Mouse (Mus musculus) heart, embryonic 15.5 days (tissue): ENCODE measurements around the gene Napsa. TPM values are rescaled to one million over a fixed set of nuclear protein-coding genes. Genes with fewer than 3 reads are reported as not detected.

Experiments used
- ATAC-seq: fragments of 200-750 bp; cut with Nextera tagmentation; replicated peaks from 2 replicates; pipeline ENCODE4 v1.8.0; 2017; ENCODE audit warnings: low read depth, moderate TSS enrichment; ENCODE audit not compliant: insufficient number of reproducible peaks, insufficient read depth, low FRiP score
- H3K27ac ChIP-seq: fragments of 300-500 bp; sonication (generic); 2 replicates; pipeline ENCODE4 v1.5.1; 2015; ENCODE audit warnings: mild to moderate bottlenecking, inconsistent platforms
- H3K27me3 ChIP-seq: fragments of 300-500 bp; sonication (generic); 2 replicates; pipeline ENCODE4 v1.6.1; 2015; ENCODE audit warnings: inconsistent platforms
- H3K36me3 ChIP-seq: fragments of 300-500 bp; sonication (generic); 2 replicates; pipeline ENCODE4 v1.6.1; 2015; ENCODE audit warnings: mild to moderate bottlenecking, inconsistent platforms
- H3K4me1 ChIP-seq: fragments of 300-500 bp; sonication (generic); replicated peaks from 2 replicates; pipeline ENCODE4 v1.6.1; 2015; ENCODE audit warnings: inconsistent platforms
- H3K4me2 ChIP-seq: fragments of 300-500 bp; sonication (generic); 2 replicates; pipeline ENCODE4 v1.6.1; 2015; ENCODE audit warnings: inconsistent platforms, mild to moderate bottlenecking, moderate library complexity
- H3K4me3 ChIP-seq: fragments of 300-500 bp; sonication (generic); 2 replicates; pipeline ENCODE4 v1.5.1; 2015; ENCODE audit warnings: mild to moderate bottlenecking, inconsistent platforms
- H3K9ac ChIP-seq: fragments of 300-500 bp; sonication (generic); 2 replicates; pipeline ENCODE4 v1.6.1; 2015; ENCODE audit warnings: mild to moderate bottlenecking, inconsistent platforms
- H3K9me3 ChIP-seq: fragments of 300-500 bp; sonication (generic); replicated peaks from 2 replicates; pipeline ENCODE4 v1.6.1; 2016; ENCODE audit warnings: inconsistent platforms
- WGBS: fragments of 180-500 bp; shearing (Covaris S2); methylation state at CpG from one replicate; pipeline ENCODE4 v1.1.7; 2015; ENCODE audit warnings: mixed read lengths; 5-methylcytosine and 5-hydroxymethylcytosine counted together
- microRNA-seq: library from miRNA; unstranded; fragments of <30 nt; microRNA quantifications from one replicate; pipeline ENCODE4, GENCODE M21; 2016
- polyA plus RNA-seq: library from polyadenylated mRNA; unstranded; fragments of >200 nt; fragmentation: Nextera tagmentation; extraction: Ambion mirVana; gene quantifications from 2 replicates; pipeline ENCODE4 v1.2.1, GENCODE M21; 2015

The Napsa gene
- polyA plus RNA-seq, 1 experiment from 2014 or later = 1.7 TPM

GRCm38 (mm10) chr7:44633407-44633806, 61.2 kb downstream of the Napsa start:
- WGBS = 14% methylated on average over 15 of the region's 15 CpGs
- H3K27me3 ChIP-seq = peaks cover 57% of the 10 kb centered on the region
- H3K9me3 ChIP-seq = no peaks in the 10 kb centered on the region
- no peak overlapping the region for H3K4me2 ChIP-seq
- no peaks in the 10 kb centered on the region for H3K4me1 ChIP-seq
- ATAC-seq = no peak
- no peak overlapping the region for H3K9ac ChIP-seq
- no peak overlapping the region for H3K4me3 ChIP-seq
- no peaks in the 10 kb centered on the region for H3K36me3 ChIP-seq
- H3K27ac ChIP-seq = no peak overlapping the region

Small RNAs within 50 kb of the gene (microRNA-seq; reads per million reads assigned to microRNA genes)
- not detected for gene Mir7053

Other genes starting within 250 kb of the Napsa start
- 0.71 and 0.82 TPM in 2 replicates for gene Syt3, start 188.3 kb upstream of the Napsa start, polyA plus RNA-seq
- 0.13 and 0.47 TPM in 2 replicates for gene 1700008O03Rik, start 186.6 kb upstream of the Napsa start, polyA plus RNA-seq
- gene Lrrc4b, start 143.4 kb upstream of the Napsa start, polyA plus RNA-seq = 1.8 TPM in 2 replicates
- gene Aspdh, start 107.0 kb upstream of the Napsa start, polyA plus RNA-seq = 0.43 and 0.74 TPM in 2 replicates
- gene Josd2, start 104.4 kb upstream of the Napsa start, polyA plus RNA-seq = 134 and 146 TPM in 2 replicates
- gene Emc10, start 75.9 kb upstream of the Napsa start, polyA plus RNA-seq = 81.6 and 109 TPM in 2 replicates
- 8.7 and 11.5 TPM in 2 replicates for gene Fam71e1, start 75.8 kb upstream of the Napsa start, polyA plus RNA-seq
- gene Mybpc2, start 47.7 kb upstream of the Napsa start, polyA plus RNA-seq = 2.7 and 3.9 TPM in 2 replicates
- gene Spib, start 40.3 kb upstream of the Napsa start, polyA plus RNA-seq = 0.59 and 5.2 TPM in 2 replicates
- gene Pold1, start 23.5 kb upstream of the Napsa start, polyA plus RNA-seq = 41.7 and 66.9 TPM in 2 replicates
- 53.2 and 64.6 TPM in 2 replicates for gene Nr1h2, start 18.4 kb upstream of the Napsa start, polyA plus RNA-seq
- gene Kcnc3, start 18.3 kb downstream of the Napsa start, polyA plus RNA-seq = 0.11 and 0.37 TPM in 2 replicates
- gene Myh14, start 98.5 kb downstream of the Napsa start, polyA plus RNA-seq = 1.7 and 6.3 TPM in 2 replicates
- gene Izumo2, start 136.4 kb downstream of the Napsa start, polyA plus RNA-seq = not detected in 2 replicates
- 32.7 and 34.0 TPM in 2 replicates for gene Vrk3, start 176.0 kb downstream of the Napsa start, polyA plus RNA-seq
- 0.47 and 0.58 TPM in 2 replicates for gene Zfp473, start 178.7 kb downstream of the Napsa start, polyA plus RNA-seq
- gene Nup62, start 243.7 kb downstream of the Napsa start, polyA plus RNA-seq = 57.2 and 77.3 TPM in 2 replicates
- 1.1 and 3.2 TPM in 2 replicates for gene Il4i1, start 244.0 kb downstream of the Napsa start, polyA plus RNA-seq
- gene Atf5, start 244.3 kb downstream of the Napsa start, polyA plus RNA-seq = 2.5 TPM in 2 replicates